Mouse (Mus musculus) urinary bladder, adult 2 months (tissue): Measurements from ENCODE around the gene Rab6a. TPM values are rescaled to one million over a fixed set of nuclear protein-coding genes. Genes with fewer than 3 reads are reported as not detected.

Experiments used
- DNase-seq: peaks from one replicate; pipeline ENCODE4 v3.0.0; 2022; ENCODE audit warnings: low spot score
- polyA plus RNA-seq: library from polyadenylated mRNA; depleted of rRNA; stranded (reverse); fragments of >200 nt; gene quantifications from 2 replicates; pipeline ENCODE4 v1.2.3, GENCODE M21; 2012; rRNA removed

Rab6a gene
- polyA plus RNA-seq, 1 experiment, result 84.8 TPM

DNA sequence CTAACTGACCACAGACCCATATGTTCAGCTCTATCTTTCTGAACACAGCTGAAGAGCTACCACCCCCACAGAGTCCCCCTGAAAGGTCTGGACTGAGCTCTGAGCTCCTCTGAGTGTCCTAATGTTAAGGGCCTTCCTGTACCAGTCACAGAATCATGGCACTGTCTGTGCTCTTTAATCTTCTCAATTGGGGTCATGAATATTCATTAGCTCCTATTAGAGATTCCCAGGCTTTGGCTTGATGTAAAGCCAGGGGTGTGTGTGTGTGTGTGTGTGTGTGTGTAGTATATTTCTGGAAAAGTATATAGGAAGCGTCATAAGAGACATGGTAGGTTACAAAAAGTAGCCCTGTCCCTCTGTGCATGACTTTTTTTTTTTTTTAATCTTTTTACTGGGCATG, 76.0 kb downstream of the Rab6a start:
- no peak for DNase-seq

DNA sequence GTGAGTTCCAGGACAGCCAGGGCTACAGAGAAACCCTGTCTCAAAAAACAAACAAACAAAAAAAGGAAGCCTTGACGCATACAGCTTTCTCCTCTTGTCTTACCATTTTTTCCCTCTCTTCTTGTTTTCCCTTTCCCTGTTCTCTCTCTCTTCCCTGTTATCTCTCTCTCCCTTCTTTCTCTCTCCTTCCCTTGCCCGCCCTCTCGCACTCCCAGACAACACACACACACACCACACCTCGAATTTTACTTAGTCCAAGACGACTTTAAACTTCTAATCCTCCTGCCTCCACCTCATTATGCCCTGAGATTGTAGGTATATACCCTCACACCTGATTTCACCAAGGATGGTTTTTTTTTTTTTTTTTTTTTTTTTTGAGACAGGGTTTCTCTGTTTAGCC, 76.9 kb downstream of the Rab6a start:
- no peak for DNase-seq

DNA sequence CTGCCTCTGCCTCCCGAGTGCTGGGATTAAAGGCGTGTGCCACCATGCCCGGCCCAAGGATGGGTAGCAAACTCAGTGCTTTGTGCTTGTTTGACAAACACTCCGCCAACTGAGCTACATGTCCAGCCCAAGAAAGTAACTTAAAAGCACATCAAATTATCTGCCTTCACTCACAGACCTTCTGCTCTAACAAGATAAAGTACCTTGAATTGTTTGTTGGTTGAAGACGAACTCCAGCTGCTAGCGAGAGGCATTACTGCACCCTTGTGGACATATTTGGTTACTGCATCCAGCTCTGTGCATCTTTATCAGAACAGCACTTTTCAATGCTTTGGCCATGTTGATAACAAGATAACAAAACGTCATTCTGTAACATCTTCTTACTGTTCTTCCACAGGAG, 77.3 kb downstream of the Rab6a start:
- no peak for DNase-seq

DNA sequence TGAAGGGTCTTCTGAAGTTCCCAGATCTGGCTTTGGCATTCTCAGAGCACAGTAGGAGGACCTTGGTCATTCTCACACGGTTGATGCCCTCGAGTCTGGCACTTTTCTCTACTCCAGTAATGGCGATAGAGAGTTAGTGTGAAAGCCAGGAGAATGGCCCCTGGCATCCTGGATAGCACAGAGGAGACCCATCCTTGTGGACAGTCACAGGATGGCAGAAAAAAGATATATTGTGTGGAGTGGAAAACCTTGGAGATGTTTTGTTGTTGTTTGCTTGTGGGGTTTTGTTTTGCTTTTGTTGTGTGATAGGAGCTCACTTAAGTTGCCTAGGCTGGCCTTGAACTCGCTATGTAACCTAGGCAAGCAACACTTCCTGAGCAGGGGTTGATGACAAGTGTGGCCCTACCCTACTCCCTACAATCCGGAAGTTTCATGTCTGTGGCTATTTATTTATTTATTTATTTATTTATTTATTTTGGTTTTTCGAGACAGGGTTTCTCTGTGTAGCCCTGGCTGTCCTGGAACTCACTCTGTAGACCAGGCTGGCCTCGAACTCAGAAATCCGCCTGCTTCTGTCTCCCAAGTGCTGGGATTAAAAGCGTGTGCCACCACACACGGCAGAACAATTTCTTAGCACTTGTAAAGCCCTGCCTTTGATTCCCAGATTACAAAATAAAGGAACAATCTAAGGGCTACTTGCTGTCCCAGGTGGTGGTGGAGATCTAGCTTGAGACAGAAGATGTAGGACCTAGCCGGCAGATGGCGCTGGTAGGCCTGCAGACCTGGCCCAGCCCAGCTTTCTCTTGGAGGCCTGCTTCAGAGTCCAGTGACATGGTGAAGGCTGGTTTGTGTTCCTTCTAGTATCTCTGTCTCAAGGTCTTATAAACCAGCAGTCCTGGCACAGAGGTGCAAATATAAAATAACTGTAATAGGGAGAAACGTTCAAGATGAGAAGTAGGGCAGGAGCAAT, 78.1 kb downstream of the Rab6a start:
- peak; percentile 57 for DNase-seq

DNA sequence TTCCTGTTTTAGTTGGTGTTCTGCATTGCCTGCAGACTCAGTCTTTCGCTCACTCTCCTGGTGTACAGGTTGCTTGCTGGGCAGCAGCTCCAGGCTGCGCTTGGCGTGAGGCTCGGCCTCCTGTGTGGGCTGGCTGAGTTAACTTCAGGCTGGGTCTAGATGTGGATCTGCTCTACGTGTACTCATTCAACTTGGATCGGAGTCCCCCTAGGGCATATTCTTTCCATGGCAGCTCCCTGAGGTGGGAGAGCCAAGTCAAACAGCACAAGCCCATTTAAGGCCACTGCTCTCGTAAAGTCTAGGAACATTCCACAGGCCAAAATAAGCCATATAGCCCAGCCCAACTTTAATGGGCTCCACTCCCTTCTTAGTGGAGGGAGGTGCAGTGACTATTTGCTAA, 81.3 kb downstream of the Rab6a start:
- no peak for DNase-seq

Other genes starting within 250 kb of the Rab6a start
- 14.7 and 17.2 TPM in 2 replicates for gene C2cd3, start 235.2 kb upstream of the Rab6a start, polyA plus RNA-seq
- gene Ppme1, start 235.1 kb upstream of the Rab6a start, polyA plus RNA-seq, result 54.4 and 63.6 TPM in 2 replicates
- 0.49 and 1.3 TPM in 2 replicates for gene Ucp3, start 134.4 kb upstream of the Rab6a start, polyA plus RNA-seq
- gene Ucp2, start 114.1 kb upstream of the Rab6a start, polyA plus RNA-seq, result 209 and 247 TPM in 2 replicates
- 1.1 and 1.7 TPM in 2 replicates for gene Dnajb13, start 92.5 kb upstream of the Rab6a start, polyA plus RNA-seq
- 21.4 and 23.7 TPM in 2 replicates for gene Coa4, start 70.3 kb upstream of the Rab6a start, polyA plus RNA-seq
- 54.3 TPM in 2 replicates for gene Mrpl48, start 891 bp downstream of the Rab6a start, polyA plus RNA-seq
- 28.5 and 28.8 TPM in 2 replicates for gene Plekhb1, start 55.0 kb downstream of the Rab6a start, polyA plus RNA-seq
- 31.8 and 38.7 TPM in 2 replicates for gene Fam168a, start 99.2 kb downstream of the Rab6a start, polyA plus RNA-seq